9 mouse cellular contexts compared by ENCODE assay signal in the genomic region with DNA sequence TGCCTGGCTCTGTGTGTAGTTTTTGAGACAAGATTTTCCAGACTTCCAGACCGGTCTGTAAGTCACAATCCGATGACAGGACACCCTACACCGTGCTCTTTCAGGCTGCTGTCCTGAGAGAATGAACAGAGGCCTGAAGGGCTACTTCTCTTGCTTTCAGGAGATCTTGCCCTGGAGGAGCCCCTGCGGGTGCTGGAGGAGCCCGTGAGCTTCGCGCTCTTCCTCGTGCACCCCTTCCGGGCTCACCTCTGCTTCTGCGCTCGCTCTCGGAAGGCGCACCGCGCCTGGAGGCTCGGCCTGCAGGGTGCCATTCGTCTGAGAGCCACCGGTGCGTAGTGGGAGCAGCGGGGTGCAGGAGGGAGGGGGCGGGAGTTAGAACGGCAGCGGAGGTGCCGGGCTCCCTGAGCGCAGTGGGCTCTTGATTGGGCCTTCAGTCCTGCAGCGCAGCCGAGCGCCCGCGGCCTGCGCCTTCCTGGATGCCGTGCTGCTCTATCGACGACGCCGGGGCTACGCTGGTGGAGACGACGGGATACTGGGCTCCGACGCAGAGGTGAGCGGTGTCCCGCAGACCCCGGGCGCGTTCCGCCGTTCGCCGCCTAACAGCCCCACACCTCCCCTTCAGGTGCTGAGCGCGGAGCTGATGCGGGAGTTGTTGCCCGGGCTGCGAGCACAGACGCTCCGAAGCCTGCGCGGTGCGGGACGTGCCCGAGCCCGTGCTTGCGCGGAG. TPM values are rescaled to one million over a fixed set of nuclear protein-coding genes. Genes with fewer than 3 reads are reported as not detected.
A peak's percentile ranks its signal among the peaks of the same experiment; 100 is the strongest.
DNase-seq lines count a peak whose midpoint lies in the region; ATAC-seq and TF ChIP-seq lines count a peak whose summit lies in the region.
"Had no signal": no experiment of that assay in that cellular context is flagged by ENCODE, and none has a peak within 500 bp of the region (broad histone marks: within the 10 kb centered on the region; RNA-seq: fewer than 3 reads in every experiment).

No protein-coding gene starts in this region.

- peak; percentile 25; the same call in 1 of the 2 replicates for ATAC-seq in kidney, embryonic 16.5 days (ENCODE audit: low FRiP score, low TSS enrichment)
- ATAC-seq in hindbrain, embryonic 15.5 days (ENCODE audit: low FRiP score, low read depth): no peak; the same call in none of the 2 replicates
- 0 out of 2 replicates have a peak, but pooled peaks have one; percentile 6 for ATAC-seq in midbrain, embryonic 14.5 days (ENCODE audit: low FRiP score, low TSS enrichment)
- ATAC-seq: Patski had no signal

- H3K9ac ChIP-seq in kidney, embryonic 16.5 days (replicated peaks; ENCODE audit: low read length): peak overlapping the region; percentile 29
- H3K9ac ChIP-seq in hindbrain, embryonic 15.5 days: peak overlapping the region; percentile 35
- H3K9ac ChIP-seq in midbrain, embryonic 14.5 days (replicated peaks; ENCODE audit: low read length): peak overlapping the region; percentile 36; the same call in 1 of the 2 replicates

- no peaks in the 10 kb centered on the region for H3K9me3 ChIP-seq in kidney, embryonic 16.5 days (ENCODE audit: low read length)
- no peaks in the 10 kb centered on the region for H3K9me3 ChIP-seq in hindbrain, embryonic 15.5 days
- H3K9me3 ChIP-seq in midbrain, embryonic 14.5 days (ENCODE audit: control insufficient read depth, low read length): no peaks in the 10 kb centered on the region

- DNase-seq in kidney, adult 2 months: no peak
- DNase-seq in midbrain, embryonic 14.5 days: peak; percentile 57
- no peak for DNase-seq in adrenal gland, adult 2 months
- no peak for DNase-seq in layer of hippocampus, postnatal 36 days
- DNase-seq in gastrocnemius, postnatal 25 days: no peak

- H3K4me1 ChIP-seq in kidney, embryonic 16.5 days (ENCODE audit: insufficient read depth, low read length): peaks cover 14% of the 10 kb centered on the region
- H3K4me1 ChIP-seq in kidney, adult 2 months (ENCODE audit: control insufficient read depth, insufficient read depth, low read length): peaks cover 7% of the 10 kb centered on the region; the same call in 1 of the 2 replicates
- H3K4me1 ChIP-seq in brown adipose tissue, adult 24 weeks (ENCODE audit: control insufficient read depth, insufficient read depth, insufficient read length, low read length): peaks cover 2% of the 10 kb centered on the region; the same call in 1 of the 2 replicates
- peaks cover 18% of the 10 kb centered on the region for H3K4me1 ChIP-seq in hindbrain, embryonic 15.5 days (replicated peaks)
- peaks cover 15% of the 10 kb centered on the region; the same call in 1 of the 2 replicates for H3K4me1 ChIP-seq in midbrain, embryonic 14.5 days (ENCODE audit: control insufficient read depth, insufficient read depth, low read length)

- peak overlapping the region; percentile 59 for H3K4me2 ChIP-seq in kidney, embryonic 16.5 days (replicated peaks; ENCODE audit: low read depth, low read length)
- peak overlapping the region; percentile 54 for H3K4me2 ChIP-seq in hindbrain, embryonic 15.5 days
- H3K4me2 ChIP-seq in midbrain, embryonic 14.5 days (ENCODE audit: low read length): peak overlapping the region; percentile 51

- 2% methylated on average over 65 of the region's 65 CpGs for WGBS in kidney, embryonic 16.5 days
- 14% methylated on average over 65 of the region's 65 CpGs for WGBS in kidney, adult 2 months
- WGBS in hindbrain, embryonic 15.5 days: 4% methylated on average over 65 of the region's 65 CpGs
- 2% methylated on average over 65 of the region's 65 CpGs for WGBS in midbrain, embryonic 14.5 days

- H3K36me3 ChIP-seq in kidney, embryonic 16.5 days (ENCODE audit: insufficient read depth, low read length): no peaks in the 10 kb centered on the region
- no peaks in the 10 kb centered on the region for H3K36me3 ChIP-seq in kidney, adult 2 months (ENCODE audit: control insufficient read depth, insufficient read depth, low read length)
- H3K36me3 ChIP-seq in hindbrain, embryonic 15.5 days: peaks cover 4% of the 10 kb centered on the region; the same call in 1 of the 2 replicates
- peaks cover 9% of the 10 kb centered on the region; the same call in 1 of the 2 replicates for H3K36me3 ChIP-seq in midbrain, embryonic 14.5 days (ENCODE audit: control insufficient read depth, insufficient read depth, low read length)

- TF ChIP-seq CTCF in kidney, adult 2 months (conservative IDR thresholded peaks at IDR 0.05; ENCODE audit: insufficient read depth, insufficient read length, low read depth, low read length): no peak

- H3K27me3 ChIP-seq in kidney, embryonic 16.5 days (ENCODE audit: insufficient read depth, low read length): peaks cover 22% of the 10 kb centered on the region
- H3K27me3 ChIP-seq in kidney, adult 2 months (replicated peaks; ENCODE audit: control insufficient read depth, insufficient read depth, low read length): no peaks in the 10 kb centered on the region
- peaks cover 43% of the 10 kb centered on the region for H3K27me3 ChIP-seq in hindbrain, embryonic 15.5 days
- peaks cover 34% of the 10 kb centered on the region for H3K27me3 ChIP-seq in midbrain, embryonic 14.5 days (ENCODE audit: control insufficient read depth, insufficient read depth, low read length)
- H3K27me3 ChIP-seq: Patski had no signal

- peak overlapping the region; percentile 42 for H3K4me3 ChIP-seq in kidney, embryonic 16.5 days (ENCODE audit: low read length)
- no peak overlapping the region for H3K4me3 ChIP-seq in kidney, adult 2 months (ENCODE audit: insufficient read depth, low read depth, low read length)
- peak overlapping the region; percentile 32 for H3K4me3 ChIP-seq in brown adipose tissue, adult 24 weeks (ENCODE audit: insufficient read depth, low read depth, low read length)
- H3K4me3 ChIP-seq in hindbrain, embryonic 15.5 days: peak overlapping the region; percentile 36
- peak overlapping the region; percentile 30 for H3K4me3 ChIP-seq in midbrain, embryonic 14.5 days (replicated peaks; ENCODE audit: low read depth, low read length)

- no peak for TF ChIP-seq POLR2A in kidney, adult 2 months (IDR thresholded peaks at IDR 0.05; ENCODE audit: low read depth, low read length)

- no peak overlapping the region for H3K27ac ChIP-seq in kidney, embryonic 16.5 days (ENCODE audit: low read length)
- H3K27ac ChIP-seq in kidney, adult 2 months (ENCODE audit: insufficient read depth, low read depth, low read length): no peak overlapping the region
- H3K27ac ChIP-seq in brown adipose tissue, adult 24 weeks (replicated peaks; ENCODE audit: low read depth, low read length): no peak overlapping the region
- peak overlapping the region; percentile 43; the same call in 1 of the 2 replicates for H3K27ac ChIP-seq in hindbrain, embryonic 15.5 days (replicated peaks)
- no peak overlapping the region for H3K27ac ChIP-seq in midbrain, embryonic 14.5 days (replicated peaks; ENCODE audit: low read depth, low read length)

RNA-seq across cellular contexts. Expression of gene Fam129c, which starts 4.7 kb away (rescaled TPM):
- polyA plus RNA-seq in kidney, embryonic 16.5 days (2015; fragmentation: Nextera tagmentation; extraction: Ambion mirVana): 4.6 and 5.3 TPM in 2 replicates
- 1.2 and 2.4 TPM in 2 replicates for polyA plus RNA-seq in kidney, adult 2 months (2012; rRNA removed)
- 1.5 TPM in 1 of 2 replicates, not detected in the other for polyA plus RNA-seq in brown adipose tissue, adult 24 weeks (2012; ENCODE audit: insufficient read depth, insufficient read length, missing spikeins)
- polyA plus RNA-seq in hindbrain, embryonic 15.5 days (2015; fragmentation: Nextera tagmentation; extraction: Ambion mirVana): 6.5 and 8.9 TPM in 2 replicates
- polyA plus RNA-seq in midbrain, embryonic 14.5 days (2014; fragmentation: Nextera tagmentation; extraction: Ambion mirVana): 6.3 and 8.5 TPM in 2 replicates
- 1 to 10 TPM; 2.1 to 2.5 TPM for total RNA-seq in adrenal gland, adult 2 months (2021)
- 2.0 and 2.5 TPM in 2 replicates for polyA plus RNA-seq in adrenal gland, adult 2 months (2012; rRNA removed)
- 1 to 10 TPM; 3.7 to 4.5 TPM for total RNA-seq in layer of hippocampus, postnatal 36 days (2021)
- total RNA-seq in gastrocnemius, postnatal 25 days (2021): under 1 TPM; 0.29 to 0.38 TPM

RNA-seq across cellular contexts. Expression of gene Colgalt1, which starts 8.7 kb away (rescaled TPM):
- polyA plus RNA-seq in kidney, embryonic 16.5 days (2015; fragmentation: Nextera tagmentation; extraction: Ambion mirVana): 77.6 and 78.5 TPM in 2 replicates
- polyA plus RNA-seq in kidney, adult 2 months (2012; rRNA removed): 62.2 and 70.4 TPM in 2 replicates
- polyA plus RNA-seq in brown adipose tissue, adult 24 weeks (2012; ENCODE audit: insufficient read depth, insufficient read length, missing spikeins): 15.1 and 20.1 TPM in 2 replicates
- polyA plus RNA-seq in hindbrain, embryonic 15.5 days (2015; fragmentation: Nextera tagmentation; extraction: Ambion mirVana): 65.6 and 78.2 TPM in 2 replicates
- polyA plus RNA-seq in midbrain, embryonic 14.5 days (2014; fragmentation: Nextera tagmentation; extraction: Ambion mirVana): 60.4 and 70.3 TPM in 2 replicates
- 10 to 100 TPM; 53.3 to 60.8 TPM for total RNA-seq in adrenal gland, adult 2 months (2021)
- polyA plus RNA-seq in adrenal gland, adult 2 months (2012; rRNA removed): 201 and 217 TPM in 2 replicates
- total RNA-seq in layer of hippocampus, postnatal 36 days (2021): 10 to 100 TPM; 52.3 to 55.6 TPM
- total RNA-seq in gastrocnemius, postnatal 25 days (2021): 10 to 100 TPM; 35.3 to 36.0 TPM

RNA-seq across cellular contexts. Expression of gene Pgls, which starts 10.1 kb away (rescaled TPM):
- 244 and 252 TPM in 2 replicates for polyA plus RNA-seq in kidney, embryonic 16.5 days (2015; fragmentation: Nextera tagmentation; extraction: Ambion mirVana)
- polyA plus RNA-seq in kidney, adult 2 months (2012; rRNA removed): 134 TPM in 2 replicates
- polyA plus RNA-seq in brown adipose tissue, adult 24 weeks (2012; ENCODE audit: insufficient read depth, insufficient read length, missing spikeins): 181 and 189 TPM in 2 replicates
- polyA plus RNA-seq in hindbrain, embryonic 15.5 days (2015; fragmentation: Nextera tagmentation; extraction: Ambion mirVana): 224 and 233 TPM in 2 replicates
- polyA plus RNA-seq in midbrain, embryonic 14.5 days (2014; fragmentation: Nextera tagmentation; extraction: Ambion mirVana): 241 and 269 TPM in 2 replicates
- 100 to 1,000 TPM; 125 to 142 TPM for total RNA-seq in adrenal gland, adult 2 months (2021)
- polyA plus RNA-seq in adrenal gland, adult 2 months (2012; rRNA removed): 675 and 694 TPM in 2 replicates
- total RNA-seq in layer of hippocampus, postnatal 36 days (2021): 10 to 100 TPM; 31.0 to 35.8 TPM
- total RNA-seq in gastrocnemius, postnatal 25 days (2021): 10 to 100 TPM; 26.3 to 26.9 TPM

RNA-seq across cellular contexts. Expression of gene Slc27a1, which starts 33.4 kb away (rescaled TPM):
- 49.8 and 56.2 TPM in 2 replicates for polyA plus RNA-seq in kidney, embryonic 16.5 days (2015; fragmentation: Nextera tagmentation; extraction: Ambion mirVana)
- polyA plus RNA-seq in kidney, adult 2 months (2012; rRNA removed): 146 and 182 TPM in 2 replicates
- polyA plus RNA-seq in brown adipose tissue, adult 24 weeks (2012; ENCODE audit: insufficient read depth, insufficient read length, missing spikeins): 71.7 and 118 TPM in 2 replicates
- 83.9 and 87.4 TPM in 2 replicates for polyA plus RNA-seq in hindbrain, embryonic 15.5 days (2015; fragmentation: Nextera tagmentation; extraction: Ambion mirVana)
- polyA plus RNA-seq in midbrain, embryonic 14.5 days (2014; fragmentation: Nextera tagmentation; extraction: Ambion mirVana): 33.5 and 41.6 TPM in 2 replicates
- total RNA-seq in adrenal gland, adult 2 months (2021): 100 to 1,000 TPM; 195 to 212 TPM
- 479 and 725 TPM in 2 replicates for polyA plus RNA-seq in adrenal gland, adult 2 months (2012; rRNA removed)
- total RNA-seq in layer of hippocampus, postnatal 36 days (2021): 100 to 1,000 TPM; 109 to 123 TPM
- 10 to 100 TPM; 62.6 to 62.9 TPM for total RNA-seq in gastrocnemius, postnatal 25 days (2021)

RNA-seq across cellular contexts. Expression of gene Nxnl1, which starts 35.7 kb away (rescaled TPM):
- 0.24 and 0.31 TPM in 2 replicates for polyA plus RNA-seq in kidney, embryonic 16.5 days (2015; fragmentation: Nextera tagmentation; extraction: Ambion mirVana)
- polyA plus RNA-seq in kidney, adult 2 months (2012; rRNA removed): 0.14 and 0.19 TPM in 2 replicates
- 0.50 and 1.5 TPM in 2 replicates for polyA plus RNA-seq in brown adipose tissue, adult 24 weeks (2012; ENCODE audit: insufficient read depth, insufficient read length, missing spikeins)
- polyA plus RNA-seq in hindbrain, embryonic 15.5 days (2015; fragmentation: Nextera tagmentation; extraction: Ambion mirVana): 0.06 and 0.08 TPM in 2 replicates
- polyA plus RNA-seq in midbrain, embryonic 14.5 days (2014; fragmentation: Nextera tagmentation; extraction: Ambion mirVana): not detected in 2 replicates
- 1 to 10 TPM; 1.2 to 1.6 TPM for total RNA-seq in adrenal gland, adult 2 months (2021)
- polyA plus RNA-seq in adrenal gland, adult 2 months (2012; rRNA removed): 0.26 and 0.54 TPM in 2 replicates
- total RNA-seq in layer of hippocampus, postnatal 36 days (2021): not detected
- under 1 TPM in 1 of 2 experiments, not detected in 1; 0.24 TPM for total RNA-seq in gastrocnemius, postnatal 25 days (2021)
